Mouse (Mus musculus): ENCODE results near the gene March11. TPM values are rescaled to one million over a fixed set of nuclear protein-coding genes. Genes with fewer than 3 reads are reported as not detected.

March11 gene
- polyA plus RNA-seq, 1 experiment from 2014 or later: 1.6 TPM

GRCm38 (mm10) chr15:26322804-26323203 is 14.0 kb downstream of the March11 start:
- no peaks in the 10 kb centered on the region for H3K27me3 ChIP-seq
- 83% methylated on average over 4 of the region's 4 CpGs for WGBS
- H3K9me3 ChIP-seq: no peaks in the 10 kb centered on the region
- H3K4me1 ChIP-seq: no peaks in the 10 kb centered on the region
- no peak overlapping the region for H3K27ac ChIP-seq
- no peak overlapping the region for H3K4me3 ChIP-seq (replicated peaks)
- no peak overlapping the region for H3K9ac ChIP-seq
- no peaks in the 10 kb centered on the region for H3K36me3 ChIP-seq (replicated peaks)
- ATAC-seq (ENCODE audit: low FRiP score): no peak
- H3K4me2 ChIP-seq: no peak overlapping the region

GRCm38 (mm10) chr15:26327157-26327556 is 18.3 kb downstream of the March11 start:
- WGBS: 89% methylated on average over 1 of the region's 1 CpGs
- Histone ChIP-seq H3K27me3 (no peaks in the 10 kb centered on the region), H3K4me1 (no peaks in the 10 kb centered on the region), H3K4me2 (no peak overlapping the region), H3K9me3 (no peaks in the 10 kb centered on the region), H3K36me3 (replicated peaks) (no peaks in the 10 kb centered on the region), H3K4me3 (replicated peaks) (no peak overlapping the region), H3K9ac (no peak overlapping the region), H3K27ac (no peak overlapping the region)
- no peak for ATAC-seq (ENCODE audit: low FRiP score)

GRCm38 (mm10) chr15:26335791-26336190 is 26.9 kb downstream of the March11 start:
- Histone ChIP-seq H3K36me3 (replicated peaks) (no peaks in the 10 kb centered on the region), H3K4me1 (no peaks in the 10 kb centered on the region), H3K27me3 (no peaks in the 10 kb centered on the region), H3K9ac (no peak overlapping the region), H3K27ac (no peak overlapping the region), H3K9me3 (no peaks in the 10 kb centered on the region), H3K4me3 (replicated peaks) (no peak overlapping the region), H3K4me2 (no peak overlapping the region)
- 94% methylated on average over 3 of the region's 3 CpGs for WGBS
- ATAC-seq (ENCODE audit: low FRiP score): no peak

- Histone ChIP-seq H3K4me2 (no peak overlapping the region), H3K27ac (no peak overlapping the region), H3K9me3 (no peaks in the 10 kb centered on the region), H3K4me3 (replicated peaks) (no peak overlapping the region), H3K27me3 (no peaks in the 10 kb centered on the region), H3K9ac (no peak overlapping the region), H3K36me3 (replicated peaks) (no peaks in the 10 kb centered on the region), H3K4me1 (no peaks in the 10 kb centered on the region)
- WGBS: 82% methylated on average over 2 of the region's 2 CpGs
- ATAC-seq (ENCODE audit: low FRiP score): no peak
Observed at GRCm38 (mm10) chr15:26337775-26338174, 28.9 kb downstream of the March11 start.

DNA sequence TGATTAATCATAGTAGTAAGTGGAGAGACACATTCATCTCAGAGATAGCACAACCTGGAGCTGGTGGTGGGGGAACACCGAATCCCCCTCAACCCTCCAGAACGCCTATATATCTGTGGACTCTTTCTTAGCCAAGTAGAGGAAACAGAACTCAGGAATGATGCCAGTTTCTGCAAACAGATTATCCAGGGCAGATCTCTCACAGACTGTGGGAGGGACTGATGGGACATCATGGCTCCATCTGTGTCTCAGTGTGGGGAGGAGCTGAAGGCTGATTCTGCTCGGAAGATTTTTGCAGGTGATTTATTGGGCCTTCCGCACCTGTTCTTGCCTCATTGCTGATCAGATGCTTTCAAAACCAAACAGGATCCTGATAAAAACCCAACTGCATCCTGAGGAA is 29.5 kb downstream of the March11 start:
- H3K9ac ChIP-seq: no peak overlapping the region
- H3K4me2 ChIP-seq: no peak overlapping the region
- H3K9me3 ChIP-seq: no peaks in the 10 kb centered on the region
- H3K4me1 ChIP-seq: no peaks in the 10 kb centered on the region
- no peak overlapping the region for H3K4me3 ChIP-seq (replicated peaks)
- no peak for ATAC-seq (ENCODE audit: low FRiP score)
- no peaks in the 10 kb centered on the region for H3K36me3 ChIP-seq (replicated peaks)
- H3K27me3 ChIP-seq: no peaks in the 10 kb centered on the region
- 95% methylated on average over 4 of the region's 4 CpGs for WGBS
- no peak overlapping the region for H3K27ac ChIP-seq

GRCm38 (mm10) chr15:26340490-26340889 is 31.6 kb downstream of the March11 start:
- Histone ChIP-seq H3K36me3 (replicated peaks) (no peaks in the 10 kb centered on the region), H3K9ac (no peak overlapping the region), H3K4me2 (no peak overlapping the region), H3K9me3 (no peaks in the 10 kb centered on the region), H3K4me1 (no peaks in the 10 kb centered on the region), H3K27me3 (no peaks in the 10 kb centered on the region), H3K27ac (no peak overlapping the region), H3K4me3 (replicated peaks) (no peak overlapping the region)
- 83% methylated on average over 11 of the region's 11 CpGs for WGBS
- no peak for ATAC-seq (ENCODE audit: low FRiP score)

DNA sequence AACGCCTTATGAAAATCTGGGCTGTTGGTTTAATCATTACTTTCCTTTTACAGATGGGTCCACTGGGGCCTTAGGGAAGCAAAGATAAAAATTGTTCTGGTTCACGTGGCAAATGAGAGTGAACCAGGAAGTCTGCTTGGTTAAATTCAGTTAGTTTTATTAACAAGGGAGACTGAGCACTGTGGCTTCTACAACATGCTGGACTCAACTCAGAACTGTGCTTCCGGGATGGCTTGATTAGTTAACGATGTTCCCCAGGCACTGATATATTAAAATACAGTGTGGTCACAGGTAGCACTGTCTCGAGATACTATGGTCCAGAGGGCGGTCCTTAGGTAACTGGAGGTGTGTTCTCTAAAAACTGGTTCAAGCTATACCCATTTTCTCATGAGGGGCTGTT is 32.1 kb downstream of the March11 start:
- no peak overlapping the region for H3K27ac ChIP-seq
- no peak overlapping the region for H3K4me3 ChIP-seq (replicated peaks)
- H3K4me1 ChIP-seq: no peaks in the 10 kb centered on the region
- no peaks in the 10 kb centered on the region for H3K36me3 ChIP-seq (replicated peaks)
- no peak for ATAC-seq (ENCODE audit: low FRiP score)
- no peak overlapping the region for H3K9ac ChIP-seq
- no peaks in the 10 kb centered on the region for H3K27me3 ChIP-seq
- no peaks in the 10 kb centered on the region for H3K9me3 ChIP-seq
- H3K4me2 ChIP-seq: no peak overlapping the region
- WGBS: 92% methylated on average over 6 of the region's 6 CpGs

DNA sequence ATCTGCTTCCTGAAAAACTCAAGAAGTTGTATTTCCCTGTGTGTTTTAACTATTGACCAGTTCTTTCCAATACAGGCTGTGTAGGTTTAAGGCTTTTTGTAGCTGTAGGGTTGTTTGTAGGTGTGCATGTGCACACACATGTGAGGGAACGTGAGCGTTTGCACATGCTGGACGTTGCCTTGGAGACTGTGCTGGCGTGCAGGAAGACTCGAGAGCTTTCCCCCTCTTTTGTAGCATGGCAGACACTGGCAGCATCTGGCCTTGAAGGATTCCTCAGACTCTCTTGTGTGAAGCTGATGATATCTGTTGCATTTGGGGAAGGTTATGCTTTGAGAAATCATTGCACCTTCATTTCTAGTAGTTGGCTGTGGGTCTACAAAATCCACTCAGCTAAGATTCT is 35.5 kb downstream of the March11 start:
- H3K27me3 ChIP-seq: no peaks in the 10 kb centered on the region
- no peak overlapping the region for H3K4me2 ChIP-seq
- 87% methylated on average over 5 of the region's 5 CpGs for WGBS
- H3K9me3 ChIP-seq: no peaks in the 10 kb centered on the region
- H3K9ac ChIP-seq: no peak overlapping the region
- no peak overlapping the region for H3K4me3 ChIP-seq (replicated peaks)
- no peak for ATAC-seq (ENCODE audit: low FRiP score)
- no peaks in the 10 kb centered on the region for H3K4me1 ChIP-seq
- no peak overlapping the region for H3K27ac ChIP-seq
- no peaks in the 10 kb centered on the region for H3K36me3 ChIP-seq (replicated peaks)

DNA sequence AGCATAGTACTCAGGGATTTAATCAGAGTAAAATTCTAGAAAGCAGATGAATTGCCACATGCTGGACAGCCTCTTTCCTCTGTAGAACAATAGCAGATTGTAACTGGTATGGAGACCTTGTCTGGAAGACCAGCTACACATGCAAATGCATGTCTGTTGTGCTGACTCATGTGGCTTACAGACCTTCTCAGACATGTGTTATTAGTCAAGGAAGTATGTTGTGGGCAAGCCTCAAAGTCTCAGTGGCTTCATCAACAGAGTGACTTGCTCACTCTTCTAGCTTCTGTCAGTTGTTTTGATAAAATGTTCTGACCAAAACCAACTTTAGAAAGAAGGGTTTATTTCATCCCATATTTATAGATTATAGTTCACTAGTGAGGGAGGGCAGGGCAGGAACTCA is 44.8 kb downstream of the March11 start:
- Histone ChIP-seq H3K9me3 (no peaks in the 10 kb centered on the region), H3K27ac (no peak overlapping the region), H3K4me2 (no peak overlapping the region), H3K4me3 (replicated peaks) (no peak overlapping the region), H3K4me1 (no peaks in the 10 kb centered on the region), H3K9ac (no peak overlapping the region), H3K27me3 (no peaks in the 10 kb centered on the region), H3K36me3 (replicated peaks) (no peaks in the 10 kb centered on the region)
- ATAC-seq (ENCODE audit: low FRiP score): no peak

DNA sequence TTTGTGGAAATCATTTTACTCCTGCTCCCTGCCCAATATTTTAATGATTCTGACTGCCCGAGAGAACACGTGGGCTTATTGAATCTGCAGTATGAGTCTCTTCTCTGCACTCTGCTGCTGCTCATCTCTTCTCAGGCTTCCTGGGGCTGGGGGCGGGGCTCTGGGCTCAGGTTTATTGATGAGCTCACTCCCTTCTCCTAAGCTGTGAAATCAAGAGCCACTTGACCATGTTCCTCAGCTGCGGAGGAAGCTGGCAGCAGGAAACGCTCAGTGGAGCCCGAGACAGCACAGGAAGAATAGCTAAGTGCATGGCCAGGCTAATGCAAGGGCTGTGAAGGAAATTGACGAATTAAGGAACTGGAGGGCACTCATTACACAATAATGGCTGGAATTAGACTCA is 56.5 kb downstream of the March11 start:
- Histone ChIP-seq H3K9me3 (no peaks in the 10 kb centered on the region), H3K36me3 (replicated peaks) (no peaks in the 10 kb centered on the region), H3K27ac (no peak overlapping the region), H3K4me3 (replicated peaks) (no peak overlapping the region), H3K4me2 (no peak overlapping the region), H3K9ac (no peak overlapping the region), H3K27me3 (no peaks in the 10 kb centered on the region), H3K4me1 (peaks cover 4% of the 10 kb centered on the region)
- WGBS: 24% methylated on average over 7 of the region's 7 CpGs
- ATAC-seq (ENCODE audit: low FRiP score): peak; percentile 87

GRCm38 (mm10) chr15:26366511-26366910 is 57.7 kb downstream of the March11 start:
- Histone ChIP-seq H3K27ac (no peak overlapping the region), H3K9ac (no peak overlapping the region), H3K36me3 (replicated peaks) (no peaks in the 10 kb centered on the region), H3K4me2 (no peak overlapping the region), H3K4me3 (replicated peaks) (no peak overlapping the region), H3K27me3 (no peaks in the 10 kb centered on the region), H3K4me1 (peaks cover 4% of the 10 kb centered on the region), H3K9me3 (no peaks in the 10 kb centered on the region)
- ATAC-seq (ENCODE audit: low FRiP score): no peak
- 89% methylated on average over 5 of the region's 5 CpGs for WGBS

DNA sequence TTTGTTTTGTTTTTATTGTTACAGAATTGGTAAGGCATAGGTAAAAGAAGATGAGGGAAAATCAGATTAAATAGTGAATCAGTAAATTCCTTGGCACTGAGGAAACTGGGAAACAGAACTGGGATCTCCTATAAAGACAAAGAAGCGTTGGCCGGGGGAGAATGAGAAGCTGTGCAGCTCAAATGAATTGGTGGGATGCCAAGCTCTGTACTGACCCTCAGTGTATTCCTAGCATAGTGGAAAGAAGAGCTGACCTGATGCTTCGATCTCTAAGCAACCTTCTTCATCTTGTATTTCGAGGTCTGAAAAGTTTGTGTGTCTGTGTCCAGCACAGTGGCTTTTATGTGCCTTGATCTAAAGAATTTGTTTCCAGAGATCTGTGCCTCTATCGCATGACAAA is 64.9 kb downstream of the March11 start:
- no peak for ATAC-seq (ENCODE audit: low FRiP score)
- Histone ChIP-seq H3K27me3 (no peaks in the 10 kb centered on the region), H3K9ac (no peak overlapping the region), H3K27ac (no peak overlapping the region), H3K36me3 (replicated peaks) (no peaks in the 10 kb centered on the region), H3K4me2 (no peak overlapping the region), H3K4me1 (no peaks in the 10 kb centered on the region), H3K9me3 (no peaks in the 10 kb centered on the region), H3K4me3 (replicated peaks) (no peak overlapping the region)
- 93% methylated on average over 5 of the region's 5 CpGs for WGBS

- Histone ChIP-seq H3K27me3 (no peaks in the 10 kb centered on the region), H3K27ac (no peak overlapping the region), H3K4me2 (no peak overlapping the region), H3K9me3 (no peaks in the 10 kb centered on the region), H3K4me1 (no peaks in the 10 kb centered on the region), H3K9ac (no peak overlapping the region), H3K4me3 (replicated peaks) (no peak overlapping the region), H3K36me3 (replicated peaks) (no peaks in the 10 kb centered on the region)
- WGBS: 89% methylated on average over 2 of the region's 2 CpGs
- ATAC-seq (ENCODE audit: low FRiP score): no peak
Observed at GRCm38 (mm10) chr15:26374232-26374631, 65.4 kb downstream of the March11 start.

DNA sequence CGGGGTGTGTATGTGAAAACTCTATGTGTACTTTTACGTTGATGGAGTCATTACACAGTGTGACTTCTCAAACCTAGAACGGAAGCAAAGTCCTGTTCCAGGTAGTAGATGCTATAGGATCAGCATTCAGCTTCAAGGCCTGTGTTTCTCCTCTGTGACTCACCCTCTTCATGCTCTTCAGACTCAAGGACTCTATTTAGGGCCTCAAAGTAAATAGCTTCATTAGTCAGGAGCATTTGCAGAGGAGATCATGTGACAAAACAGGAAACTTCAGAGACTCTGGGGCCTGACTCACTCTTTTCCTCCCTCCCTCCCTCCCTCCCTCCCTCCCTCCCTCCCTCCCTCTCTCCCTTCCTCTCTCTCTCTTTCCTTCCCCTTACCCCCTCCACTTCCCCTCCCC is 66.1 kb downstream of the March11 start:
- Histone ChIP-seq H3K4me1 (no peaks in the 10 kb centered on the region), H3K27me3 (no peaks in the 10 kb centered on the region), H3K9me3 (no peaks in the 10 kb centered on the region), H3K9ac (no peak overlapping the region), H3K4me2 (no peak overlapping the region), H3K4me3 (replicated peaks) (no peak overlapping the region), H3K36me3 (replicated peaks) (no peaks in the 10 kb centered on the region), H3K27ac (no peak overlapping the region)
- WGBS: 93% methylated on average over 3 of the region's 3 CpGs
- ATAC-seq (ENCODE audit: low FRiP score): no peak

All from forebrain, embryonic 12.5 days (tissue).